Mouse (Mus musculus) forebrain, embryonic 11.5 days (tissue): ENCODE measurements around the gene Necab2. TPM values are rescaled to one million over a fixed set of nuclear protein-coding genes. Genes with fewer than 3 reads are reported as not detected.

Source experiments
- ATAC-seq: fragments of 200-750 bp; cut with Nextera tagmentation; replicated peaks from 2 replicates; pipeline ENCODE4 v1.8.0; 2017; ENCODE audit warnings: moderate TSS enrichment; ENCODE audit not compliant: low FRiP score
- DNase-seq: peaks from one replicate; pipeline ENCODE4 v3.0.0-alpha.2; 2017; ENCODE audit warnings: low spot score
- H3K27ac ChIP-seq: fragments of 300-500 bp; sonication (generic); 2 replicates; pipeline ENCODE4 v1.5.1; 2014; ENCODE audit warnings: low read depth, low read length
- H3K27me3 ChIP-seq: fragments of 300-500 bp; sonication (generic); 2 replicates; pipeline ENCODE4 v1.6.1; 2014; ENCODE audit warnings: mild to moderate bottlenecking, low read length, mixed read lengths; ENCODE audit not compliant: control insufficient read depth, insufficient read depth
- H3K36me3 ChIP-seq: fragments of 300-500 bp; sonication (generic); 2 replicates; pipeline ENCODE4 v1.6.1; 2014; ENCODE audit warnings: mild to moderate bottlenecking, low read length, moderate library complexity, mixed read lengths; ENCODE audit not compliant: control insufficient read depth, insufficient read depth
- H3K4me1 ChIP-seq: fragments of 300-500 bp; sonication (generic); replicated peaks from 2 replicates; pipeline ENCODE4 v1.6.1; 2014; ENCODE audit warnings: low read length, mixed read lengths; ENCODE audit not compliant: control insufficient read depth, insufficient read depth
- H3K4me2 ChIP-seq: fragments of 300-500 bp; sonication (generic); 2 replicates; pipeline ENCODE4 v1.6.1; 2014; ENCODE audit warnings: low read depth, mild to moderate bottlenecking, low read length, moderate library complexity, mixed read lengths; ENCODE audit not compliant: severe bottlenecking
- H3K4me3 ChIP-seq: fragments of 300-500 bp; sonication (generic); 2 replicates; pipeline ENCODE4 v1.5.1; 2014; ENCODE audit warnings: low read depth, low read length
- H3K9ac ChIP-seq: fragments of 300-500 bp; sonication (generic); 2 replicates; pipeline ENCODE4 v1.6.1; 2014; ENCODE audit warnings: low read length
- H3K9me3 ChIP-seq: fragments of 300-500 bp; sonication (generic); 2 replicates; pipeline ENCODE4 v1.6.1; 2016; ENCODE audit warnings: low read length, mixed read lengths; ENCODE audit not compliant: control insufficient read depth
- WGBS: fragments of 180-500 bp; shearing (Covaris S2); extraction: QIAGEN DNeasy Blood & Tissue Kit; methylation state at CpG from one replicate; pipeline ENCODE4 v1.1.7; 2014; 5-methylcytosine and 5-hydroxymethylcytosine counted together
- polyA plus RNA-seq: library from polyadenylated mRNA; unstranded; fragments of >200 nt; fragmentation: Nextera tagmentation; extraction: Ambion mirVana; gene quantifications from 2 replicates; pipeline ENCODE4 v1.2.1, GENCODE M21; 2014

Necab2 gene
- polyA plus RNA-seq, 1 experiment from 2014 or later = 15.3 TPM

DNA sequence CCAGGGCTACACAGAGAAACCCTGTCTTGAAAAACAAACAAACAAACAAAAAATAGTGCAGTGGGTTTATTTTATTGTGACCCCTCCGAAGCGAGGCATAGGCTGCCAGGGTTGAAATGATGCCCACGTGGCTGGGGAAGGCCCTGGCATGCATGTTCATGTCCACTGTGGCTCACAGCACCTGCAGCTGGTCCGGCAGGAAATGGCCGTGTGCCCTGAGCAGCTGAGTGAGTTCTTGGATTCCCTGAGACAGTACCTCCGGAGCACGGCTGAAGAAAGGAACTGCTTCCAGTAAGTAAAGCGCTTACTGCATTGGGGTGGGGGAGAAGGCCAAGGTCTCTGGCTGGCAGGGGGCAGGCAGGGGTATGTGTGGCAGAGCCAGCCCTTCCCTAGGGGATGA is 21.6 kb downstream of the Necab2 start:
- no peak for ATAC-seq
- no peak for DNase-seq
- Histone ChIP-seq H3K27me3 (0 out of 2 replicates have a peak, but pooled peaks cover 2% of the 10 kb centered on the region), H3K9ac (no peak overlapping the region), H3K4me1 (peaks cover 26% of the 10 kb centered on the region), H3K27ac (no peak overlapping the region), H3K4me2 (no peak overlapping the region), H3K9me3 (no peaks in the 10 kb centered on the region), H3K4me3 (no peak overlapping the region), H3K36me3 (no peaks in the 10 kb centered on the region)
- WGBS = 89% methylated on average over 8 of the region's 8 CpGs

DNA sequence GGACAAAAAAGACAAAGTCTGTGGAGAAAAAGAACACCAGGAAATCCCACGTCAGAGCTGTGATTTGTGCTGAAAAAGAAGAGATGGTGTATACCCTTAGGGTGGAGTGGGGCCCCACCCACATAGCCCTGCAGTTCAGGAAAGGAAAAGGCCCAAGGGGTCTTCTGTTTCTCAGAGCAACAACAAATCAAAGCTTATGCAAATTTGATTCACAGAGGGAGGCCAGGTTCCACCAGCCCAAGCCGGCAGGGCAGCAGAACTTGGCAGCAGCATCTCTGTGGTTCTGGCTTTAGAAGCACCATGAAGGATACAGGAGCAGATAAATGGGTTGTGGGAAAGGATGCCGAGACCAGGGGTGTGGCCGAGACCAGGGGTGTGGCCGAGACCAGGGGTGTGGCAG is 32.2 kb downstream of the Necab2 start:
- Histone ChIP-seq H3K27me3 (no peaks in the 10 kb centered on the region), H3K4me1 (no peaks in the 10 kb centered on the region), H3K4me3 (no peak overlapping the region), H3K9me3 (no peaks in the 10 kb centered on the region), H3K36me3 (no peaks in the 10 kb centered on the region), H3K9ac (no peak overlapping the region), H3K27ac (no peak overlapping the region), H3K4me2 (no peak overlapping the region)
- DNase-seq = no peak
- WGBS = 30% methylated on average over 5 of the region's 5 CpGs
- no peak for ATAC-seq

DNA sequence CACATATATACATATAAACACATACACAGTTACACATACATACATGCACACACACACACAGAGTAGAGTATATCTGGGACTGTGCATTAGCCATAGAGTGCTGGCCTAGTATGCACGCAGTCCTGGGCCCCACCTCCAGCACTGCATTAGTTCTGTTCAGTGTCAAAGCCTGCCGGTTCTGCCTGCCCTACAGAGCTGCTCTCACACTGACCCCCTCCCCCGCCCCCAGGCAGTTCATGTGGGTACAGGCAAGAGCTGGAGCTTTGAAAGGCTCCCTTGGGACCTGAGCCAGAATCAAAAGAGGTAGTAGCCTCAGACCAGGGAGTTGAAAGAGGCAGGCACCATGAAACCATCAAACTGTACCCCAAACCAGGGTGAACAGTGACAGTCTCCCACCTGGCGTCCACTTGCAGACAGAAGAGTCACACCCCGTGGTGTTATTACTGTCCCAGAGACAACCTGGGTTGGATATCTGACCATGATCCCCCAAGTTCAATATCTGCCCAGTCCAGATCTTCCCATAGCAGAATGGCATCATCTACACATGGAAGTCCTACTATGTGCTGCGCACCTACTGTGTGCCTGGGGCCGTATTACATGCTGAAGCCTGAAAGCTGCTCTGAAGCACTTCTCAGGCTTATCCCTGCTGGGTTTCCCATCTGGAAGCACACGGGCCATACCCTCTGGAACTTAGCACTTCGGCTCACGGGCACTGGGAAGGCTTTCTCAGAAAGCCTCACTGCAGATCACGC is 37.8 kb downstream of the Necab2 start:
- no peak for DNase-seq
- no peak for ATAC-seq
- WGBS = 82% methylated on average over 11 of the region's 11 CpGs
- Histone ChIP-seq H3K9ac (no peak overlapping the region), H3K4me3 (no peak overlapping the region), H3K4me2 (no peak overlapping the region), H3K9me3 (no peaks in the 10 kb centered on the region), H3K36me3 (no peaks in the 10 kb centered on the region), H3K27me3 (no peaks in the 10 kb centered on the region), H3K4me1 (no peaks in the 10 kb centered on the region), H3K27ac (no peak overlapping the region)

DNA sequence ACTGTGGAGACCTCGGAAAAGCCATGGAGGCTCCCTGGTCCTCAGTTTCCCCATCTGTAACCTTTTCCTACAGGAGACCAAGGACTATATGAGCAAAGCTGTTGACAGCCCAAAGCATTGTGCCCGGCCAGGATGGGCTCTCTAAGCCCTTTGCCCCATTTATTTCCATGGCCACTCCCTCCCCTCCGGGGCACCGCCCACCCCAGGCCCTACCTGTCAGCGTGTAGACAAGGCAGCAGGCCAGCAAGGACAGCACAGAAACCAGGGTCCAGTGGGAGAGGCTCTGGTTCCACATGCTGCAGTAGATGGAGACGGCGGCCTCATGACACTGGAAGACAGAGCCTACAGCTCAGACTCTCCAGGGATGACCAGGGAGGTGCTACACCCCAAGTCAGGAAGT is 40.6 kb downstream of the Necab2 start:
- H3K4me2 ChIP-seq = no peak overlapping the region
- no peak overlapping the region for H3K4me3 ChIP-seq
- DNase-seq (no peak), ATAC-seq (no peak)
- 81% methylated on average over 7 of the region's 7 CpGs for WGBS
- H3K9ac ChIP-seq = no peak overlapping the region
- H3K9me3 ChIP-seq = no peaks in the 10 kb centered on the region
- no peak overlapping the region for H3K27ac ChIP-seq
- 0 out of 2 replicates have a peak, but pooled peaks cover 2% of the 10 kb centered on the region for H3K4me1 ChIP-seq
- no peaks in the 10 kb centered on the region for H3K36me3 ChIP-seq
- no peaks in the 10 kb centered on the region for H3K27me3 ChIP-seq

DNA sequence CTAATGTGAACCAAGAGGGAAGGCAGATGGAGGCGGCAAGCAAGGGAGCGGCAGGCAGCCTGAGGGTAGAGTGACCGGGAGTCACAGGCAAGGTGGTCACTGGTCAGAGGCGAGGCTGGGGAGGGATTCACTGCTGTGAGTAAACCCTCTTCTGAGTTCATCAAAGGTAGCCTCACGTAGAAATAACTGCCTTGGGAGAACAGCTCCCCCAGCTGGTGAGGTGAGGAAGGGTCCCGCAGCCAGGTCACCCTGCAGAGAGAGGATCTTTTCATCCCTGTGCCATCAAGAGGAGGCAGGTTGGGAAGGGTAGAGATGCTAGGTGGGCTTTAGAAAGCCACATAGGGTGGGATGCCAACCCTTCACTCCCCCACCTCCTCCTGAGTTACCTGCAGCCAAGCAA is 50.3 kb downstream of the Necab2 start:
- Histone ChIP-seq H3K9ac (no peak overlapping the region), H3K36me3 (no peaks in the 10 kb centered on the region), H3K4me3 (no peak overlapping the region), H3K4me1 (no peaks in the 10 kb centered on the region), H3K27ac (no peak overlapping the region), H3K9me3 (no peaks in the 10 kb centered on the region), H3K27me3 (peaks cover 3% of the 10 kb centered on the region; the same call in 1 of the 2 replicates), H3K4me2 (no peak overlapping the region)
- ATAC-seq = no peak
- 29% methylated on average over 6 of the region's 6 CpGs for WGBS
- peak; percentile 66 for DNase-seq

DNA sequence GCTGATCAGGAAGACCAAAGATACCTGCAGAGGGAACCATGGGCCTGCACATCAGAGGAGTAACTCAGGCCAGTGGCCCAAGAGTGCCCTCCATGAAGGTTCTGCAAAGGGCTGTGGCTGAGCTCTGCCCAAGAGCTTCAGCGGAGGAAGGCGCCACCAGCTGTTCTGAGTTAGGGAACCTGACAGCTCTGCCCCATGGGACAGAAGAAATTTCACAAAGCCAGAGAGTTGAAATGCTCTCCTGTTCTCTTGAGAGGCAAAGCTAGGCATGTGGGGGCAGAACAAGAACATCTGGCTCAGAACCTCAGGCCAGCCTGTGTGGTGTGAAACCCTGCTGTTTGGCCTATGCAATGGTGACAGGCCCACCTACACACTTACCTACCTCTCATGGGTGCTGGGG is 53.3 kb downstream of the Necab2 start:
- Histone ChIP-seq H3K4me3 (no peak overlapping the region), H3K9me3 (no peaks in the 10 kb centered on the region), H3K27me3 (peaks cover 3% of the 10 kb centered on the region; the same call in 1 of the 2 replicates), H3K4me2 (no peak overlapping the region), H3K4me1 (peaks cover 12% of the 10 kb centered on the region; the same call in 1 of the 2 replicates), H3K9ac (no peak overlapping the region), H3K36me3 (no peaks in the 10 kb centered on the region), H3K27ac (no peak overlapping the region)
- DNase-seq (no peak), ATAC-seq (no peak)
- WGBS = 92% methylated on average over 2 of the region's 2 CpGs

DNA sequence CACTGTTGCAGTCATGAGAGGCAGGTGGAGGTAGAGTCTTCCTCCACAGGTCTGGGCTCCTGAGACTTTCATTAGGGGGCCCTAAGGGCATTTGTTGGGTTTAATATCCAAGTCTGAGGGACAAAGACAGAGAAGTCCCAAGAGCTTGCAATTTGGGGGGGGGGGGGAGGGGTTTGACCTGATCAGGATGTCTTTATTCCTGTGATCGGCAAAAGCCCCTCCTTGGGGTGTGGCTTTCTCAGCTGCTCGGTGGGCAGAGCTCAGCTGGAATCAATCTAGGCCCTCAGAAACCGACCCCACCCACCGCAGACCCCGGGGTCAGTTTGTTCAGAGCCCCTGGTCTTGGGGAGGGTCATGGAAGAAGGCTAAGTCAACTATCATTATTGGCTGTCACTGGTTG is 55.1 kb downstream of the Necab2 start, which contains the start of gene Slc38a8:
Gene Slc38a8, minus strand, starts transcription at position 101 of the 400 bp plus-strand sequence.
- 45% methylated on average over 5 of the region's 5 CpGs for WGBS
- peaks cover 3% of the 10 kb centered on the region; the same call in 1 of the 2 replicates for H3K27me3 ChIP-seq
- no peak within 1 kb of the TSS for H3K4me3 ChIP-seq
- H3K4me1 ChIP-seq = peaks cover 15% of the 10 kb centered on the region; the same call in 1 of the 2 replicates
- H3K27ac ChIP-seq = no peak within 1 kb of the TSS
- no peaks in the 10 kb centered on the region for H3K9me3 ChIP-seq
- no peaks in the 10 kb centered on the region for H3K36me3 ChIP-seq
- no peak for DNase-seq
- no peak for ATAC-seq
- no peak within 1 kb of the TSS for H3K9ac ChIP-seq
- no peak within 1 kb of the TSS for H3K4me2 ChIP-seq

DNA sequence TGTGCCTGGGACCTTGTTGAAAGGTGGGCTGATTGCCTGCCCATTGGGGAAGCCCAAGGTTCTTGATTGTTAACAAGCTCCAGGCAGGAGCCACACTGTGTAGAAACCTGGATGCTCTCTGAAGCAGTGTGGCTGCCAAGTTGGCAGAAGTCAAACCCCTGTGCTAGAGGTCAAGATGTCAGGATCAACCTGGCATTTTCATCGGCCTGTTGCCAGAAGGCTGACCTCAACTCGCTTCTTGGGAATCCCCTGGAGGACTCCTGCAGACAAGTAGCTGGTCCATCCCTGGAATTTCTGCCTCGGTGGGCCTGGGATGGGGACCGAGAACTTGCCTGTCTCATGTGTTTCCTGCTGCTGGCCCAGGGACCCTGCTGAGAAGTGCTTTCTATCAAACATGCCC is 55.6 kb downstream of the Necab2 start:
- H3K4me1 ChIP-seq = peaks cover 15% of the 10 kb centered on the region; the same call in 1 of the 2 replicates
- WGBS = 55% methylated on average over 4 of the region's 4 CpGs
- no peak overlapping the region for H3K4me2 ChIP-seq
- H3K36me3 ChIP-seq = no peaks in the 10 kb centered on the region
- DNase-seq (no peak), ATAC-seq (no peak)
- H3K27ac ChIP-seq = no peak overlapping the region
- H3K9me3 ChIP-seq = no peaks in the 10 kb centered on the region
- H3K9ac ChIP-seq = no peak overlapping the region
- H3K4me3 ChIP-seq = no peak overlapping the region
- peaks cover 3% of the 10 kb centered on the region; the same call in 1 of the 2 replicates for H3K27me3 ChIP-seq
